Mouse (Mus musculus) lung, adult 2 months (tissue): ENCODE measurements at regions not wholly inside any gene's neighbourhood (a gene's known extent, or its start where the extent isn't known, plus 50 kb on each side); places are given as distances from the start of the nearest gene placed in this dataset.
A peak's percentile ranks its signal among the peaks of the same experiment; 100 is the strongest.
"Not testable (repeated sequence)": the region's sequence is repeated elsewhere in the genome, so short reads cannot be mapped to it uniquely, and the experiment has no call there.

ENCODE experiments used
- DNase-seq: peaks from one replicate; pipeline ENCODE4 v3.0.0; 2022
- H3K4me1 ChIP-seq: fragments of 200-500 bp; 2 replicates; pipeline ENCODE4 v1.6.1; 2011; ENCODE audit warnings: low read length; ENCODE audit not compliant: control insufficient read depth, insufficient read depth
- H3K4me3 ChIP-seq: fragments of 200-500 bp; replicated peaks from 2 replicates; pipeline ENCODE3; 2011; ENCODE audit warnings: low read depth, mild to moderate bottlenecking, control low read depth, low read length; ENCODE audit errors: extremely low read depth
- CTCF ChIP-seq: fragments of 200-500 bp; IDR thresholded peaks from 2 replicates; pipeline ENCODE4 v1.5.1; 2011; ENCODE audit warnings: mild to moderate bottlenecking, low read length, control low read depth; ENCODE audit not compliant: insufficient read depth
- POLR2A ChIP-seq: fragments of 200-500 bp; IDR thresholded peaks from 2 replicates; pipeline ENCODE4 v1.6.1; 2011; ENCODE audit warnings: low read depth, mild to moderate bottlenecking, control low read depth, low read length, borderline replicate concordance; ENCODE audit errors: extremely low read depth
- WGBS: fragments of 180-500 bp; shearing (Covaris S2); methylation state at CpG from one replicate; pipeline ENCODE4 v1.1.7; 2018; 5-methylcytosine and 5-hydroxymethylcytosine counted together

- 62% methylated on average over 4 of the region's 4 CpGs for WGBS
Observed at GRCm38 (mm10) chr8:103717723-103718122, 383.7 kb upstream of the Cdh5 start.

GRCm38 (mm10) chr8:103733466-103733865, 368.0 kb upstream of the Cdh5 start:
- TF ChIP-seq CTCF = no peak
- Histone ChIP-seq H3K4me3 (no peak overlapping the region), H3K4me1 (no peaks in the 10 kb centered on the region)
- no peak for DNase-seq
- WGBS = 83% methylated on average over 3 of the region's 3 CpGs

More at GRCm38 (mm10) chr8:103717723-103718122, 383.7 kb upstream of the Cdh5 start:
- TF ChIP-seq CTCF (no peak), POLR2A (no peak)
- Histone ChIP-seq H3K4me1 (no peaks in the 10 kb centered on the region), H3K4me3 (no peak overlapping the region)
- no peak for DNase-seq

- 40% methylated on average over 8 of the region's 8 CpGs for whole genome bisulfite sequencing
- TF ChIP-seq POLR2A (no peak), CTCF (no peak)
Observed at GRCm38 (mm10) chr8:103738330-103738729, 363.1 kb upstream of the Cdh5 start.

GRCm38 (mm10) chr8:103741395-103741794, 360.0 kb upstream of the Cdh5 start:
- no peaks in the 10 kb centered on the region for H3K4me1 ChIP-seq
- 53% methylated on average over 8 of the region's 8 CpGs for WGBS
- no peak overlapping the region for H3K4me3 ChIP-seq
- DNase-seq = no peak
- TF ChIP-seq CTCF = no peak
- no peak for TF ChIP-seq POLR2A

More at GRCm38 (mm10) chr8:103738330-103738729, 363.1 kb upstream of the Cdh5 start:
- DNase-seq = peak; percentile 4
- Histone ChIP-seq H3K4me1 (no peaks in the 10 kb centered on the region), H3K4me3 (no peak overlapping the region)

- WGBS = 57% methylated on average over 4 of the region's 4 CpGs
- TF ChIP-seq CTCF = no peak
- TF ChIP-seq POLR2A = no peak
- Histone ChIP-seq H3K4me1 (no peaks in the 10 kb centered on the region), H3K4me3 (no peak overlapping the region)
- DNase-seq = no peak
Observed at GRCm38 (mm10) chr8:103748734-103749133, 352.7 kb upstream of the Cdh5 start.

DNA sequence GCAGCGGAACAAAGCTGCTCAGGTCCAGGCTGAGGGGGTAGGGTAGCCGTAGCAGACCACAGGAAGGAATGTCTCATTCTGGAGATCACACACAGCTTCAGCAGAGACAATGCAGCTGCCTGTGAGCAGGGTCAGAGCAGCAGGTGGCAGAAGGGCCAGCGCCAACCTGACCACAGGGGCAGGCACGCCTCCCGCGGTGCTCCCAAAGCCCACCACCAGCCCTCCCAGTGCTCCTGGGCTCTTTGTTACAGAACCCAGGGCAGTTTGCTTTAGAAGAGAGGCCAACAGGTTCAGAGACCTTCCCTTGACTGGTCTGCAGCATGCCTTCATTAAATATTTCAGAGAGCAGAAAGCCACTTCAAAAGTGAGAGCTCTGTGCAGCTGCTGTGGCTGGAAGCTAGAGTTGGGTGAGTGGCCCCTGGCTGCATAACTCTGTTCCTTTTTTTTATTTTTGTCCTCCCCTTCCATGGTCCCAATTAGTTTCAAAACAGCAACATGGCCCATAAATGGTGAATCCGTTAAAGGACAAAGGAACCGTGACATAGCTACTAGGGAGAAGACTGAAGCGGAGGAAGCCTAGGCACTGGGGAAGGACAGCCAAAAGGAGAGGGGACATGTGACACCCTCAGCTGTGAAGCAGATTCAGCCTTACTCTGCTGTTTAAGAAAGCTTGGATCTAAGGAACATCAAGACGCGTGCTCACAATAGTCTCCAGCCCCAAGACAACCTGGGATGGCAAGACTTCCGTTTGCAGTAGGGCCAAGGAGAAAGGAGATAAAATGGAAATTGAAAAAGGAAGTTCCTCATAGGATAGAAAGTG, 350.9 kb upstream of the Cdh5 start:
- Histone ChIP-seq H3K4me1 (no peaks in the 10 kb centered on the region), H3K4me3 (no peak overlapping the region)
- no peak for DNase-seq
- TF ChIP-seq POLR2A = no peak
- TF ChIP-seq CTCF = no peak
- WGBS = 56% methylated on average over 12 of the region's 12 CpGs

- WGBS = 70% methylated on average over 2 of the region's 2 CpGs
- no peak for DNase-seq
- H3K4me3 ChIP-seq = no peak overlapping the region
- H3K4me1 ChIP-seq = no peaks in the 10 kb centered on the region
- TF ChIP-seq CTCF (no peak), POLR2A (no peak)
Observed at GRCm38 (mm10) chr8:103751161-103751560, 350.3 kb upstream of the Cdh5 start.

- Histone ChIP-seq H3K4me1 (no peaks in the 10 kb centered on the region), H3K4me3 (no peak overlapping the region)
- no peak for DNase-seq
- WGBS = 38% methylated on average over 1 of the region's 1 CpGs
- TF ChIP-seq POLR2A = no peak
- TF ChIP-seq CTCF = no peak
Observed at GRCm38 (mm10) chr8:103763821-103764220, 337.6 kb upstream of the Cdh5 start.

- Histone ChIP-seq H3K4me1 (no peaks in the 10 kb centered on the region), H3K4me3 (no peak overlapping the region)
- no peak for DNase-seq
- no peak for TF ChIP-seq POLR2A
- no peak for TF ChIP-seq CTCF
- WGBS = 81% methylated on average over 6 of the region's 6 CpGs
Observed at GRCm38 (mm10) chr8:103779658-103780057, 321.8 kb upstream of the Cdh5 start.

DNA sequence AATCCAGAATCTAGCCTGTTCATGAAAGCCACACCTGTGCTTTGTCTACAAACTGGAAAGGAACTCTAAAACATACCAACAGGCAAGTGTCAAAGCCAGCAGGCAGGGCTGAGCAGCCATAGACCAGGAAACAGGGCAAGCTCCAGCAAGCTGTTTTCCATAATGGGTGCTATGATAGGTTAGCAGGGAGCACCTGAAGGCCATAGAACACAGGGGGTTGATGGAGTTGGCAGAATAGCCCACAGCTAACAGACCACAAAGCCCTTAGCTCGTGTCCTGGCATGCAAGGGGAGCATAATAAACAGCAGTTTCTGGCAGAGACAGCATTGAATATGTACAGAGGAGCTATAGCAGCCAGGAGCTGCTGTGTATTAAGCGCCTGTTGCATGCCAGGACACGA, 313.1 kb upstream of the Cdh5 start:
- H3K4me3 ChIP-seq = no peak overlapping the region
- no peak for DNase-seq
- no peaks in the 10 kb centered on the region for H3K4me1 ChIP-seq
- TF ChIP-seq POLR2A = no peak
- no peak for TF ChIP-seq CTCF
- 74% methylated on average over 3 of the region's 3 CpGs for WGBS

DNA sequence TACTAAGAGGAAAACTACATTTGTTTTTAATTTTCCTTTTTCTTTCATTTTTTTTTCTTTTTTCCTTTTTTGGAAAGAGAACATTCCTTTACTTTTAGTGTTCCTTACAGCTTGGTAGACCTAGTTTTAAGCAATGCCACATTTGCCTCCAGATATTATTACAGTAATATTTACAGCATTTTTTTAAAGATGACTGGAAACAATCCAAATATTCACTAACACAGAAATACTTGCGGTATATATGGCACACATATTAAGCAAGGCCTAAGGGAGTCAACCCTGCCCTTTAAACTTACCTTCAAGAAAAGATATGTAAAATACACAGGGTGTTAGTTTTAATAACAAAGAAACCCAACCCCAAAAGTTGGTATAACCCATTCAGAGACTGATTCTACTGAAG, 308.1 kb upstream of the Cdh5 start:
- TF ChIP-seq POLR2A (no peak), CTCF (no peak)
- Histone ChIP-seq H3K4me1 (no peaks in the 10 kb centered on the region), H3K4me3 (no peak overlapping the region)
- DNase-seq = no peak
- WGBS = 73% methylated on average over 1 of the region's 1 CpGs

- WGBS = 87% methylated on average over 2 of the region's 2 CpGs
- not testable (repeated sequence) for H3K4me1 ChIP-seq, DNase-seq, H3K4me3 ChIP-seq
Observed at GRCm38 (mm10) chr8:103798630-103799029, 302.8 kb upstream of the Cdh5 start.
